Mouse (Mus musculus): ENCODE results near the gene Nccrp1. TPM values are rescaled to one million over a fixed set of nuclear protein-coding genes. Genes with fewer than 3 reads are reported as not detected.
"Not testable (repeated sequence)": the region's sequence is repeated elsewhere in the genome, so short reads cannot be mapped to it uniquely, and the experiment has no call there.

The Nccrp1 gene
- polyA plus RNA-seq, 1 experiment from 2014 or later: not detected

- 45% methylated on average over 7 of the region's 7 CpGs for WGBS
- Histone ChIP-seq H3K27me3 (peaks cover 50% of the 10 kb centered on the region), H3K27ac (no peak overlapping the region), H3K9me3 (no peaks in the 10 kb centered on the region), H3K4me3 (no peak overlapping the region), H3K9ac (no peak overlapping the region), H3K4me1 (peaks cover 15% of the 10 kb centered on the region), H3K4me2 (replicated peaks) (no peak overlapping the region), H3K36me3 (no peaks in the 10 kb centered on the region)
- no peak for ATAC-seq (ENCODE audit: insufficient number of reproducible peaks, insufficient read depth, low FRiP score, low TSS enrichment)
These were observed 1.2 kb downstream of the Nccrp1 start for GRCm38 (mm10) chr7:28545891-28546210.

- Histone ChIP-seq H3K4me3 (no peak overlapping the region), H3K4me2 (replicated peaks) (no peak overlapping the region), H3K9ac (no peak overlapping the region), H3K4me1 (peaks cover 15% of the 10 kb centered on the region), H3K9me3 (no peaks in the 10 kb centered on the region), H3K27ac (no peak overlapping the region), H3K27me3 (peaks cover 50% of the 10 kb centered on the region), H3K36me3 (no peaks in the 10 kb centered on the region)
- WGBS: 24% methylated on average over 13 of the region's 14 CpGs
- 0 out of 2 replicates have a peak, but pooled peaks have one; percentile 16 for ATAC-seq (ENCODE audit: insufficient number of reproducible peaks, insufficient read depth, low FRiP score, low TSS enrichment)
These were observed 1.8 kb downstream of the Nccrp1 start for GRCm38 (mm10) chr7:28545048-28545890.

- Histone ChIP-seq H3K9me3 (no peaks in the 10 kb centered on the region), H3K4me2 (replicated peaks) (peak overlapping the region; percentile 35), H3K9ac (no peak overlapping the region), H3K27me3 (peaks cover 50% of the 10 kb centered on the region), H3K4me1 (peaks cover 15% of the 10 kb centered on the region), H3K36me3 (no peaks in the 10 kb centered on the region), H3K4me3 (peak overlapping the region; percentile 2; the same call in 1 of the 2 replicates), H3K27ac (no peak overlapping the region)
- WGBS: 3% methylated on average over 27 of the region's 27 CpGs
- no peak for ATAC-seq (ENCODE audit: insufficient number of reproducible peaks, insufficient read depth, low FRiP score, low TSS enrichment)
These were observed 2.9 kb downstream of the Nccrp1 start for GRCm38 (mm10) chr7:28544051-28544601.

- no peak for ATAC-seq (ENCODE audit: insufficient number of reproducible peaks, insufficient read depth, low FRiP score, low TSS enrichment)
- H3K27ac ChIP-seq: no peak within 1 kb of the TSS
- 78% methylated on average over 4 of the region's 4 CpGs for WGBS
These were observed 6.5 kb downstream of the Nccrp1 start, which contains the start of gene Sycn for GRCm38 (mm10) chr7:28540526-28540925. TSS of gene Sycn (plus strand) at chr7:28540885.

GRCm38 (mm10) chr7:28538886-28539285, 8.2 kb downstream of the Nccrp1 start:
- not testable (repeated sequence) for H3K4me1 ChIP-seq
- 87% methylated on average over 6 of the region's 6 CpGs for WGBS

More at GRCm38 (mm10) chr7:28540526-28540925, 6.5 kb downstream of the Nccrp1 start, which contains the start of gene Sycn:
- Histone ChIP-seq H3K4me2 (replicated peaks) (no peak within 1 kb of the TSS), H3K27me3 (peaks cover 20% of the 10 kb centered on the region), H3K36me3 (no peaks in the 10 kb centered on the region), H3K9me3 (no peaks in the 10 kb centered on the region), H3K4me1 (0 out of 2 replicates have a peak, but pooled peaks cover 5% of the 10 kb centered on the region), H3K4me3 (no peak within 1 kb of the TSS), H3K9ac (no peak within 1 kb of the TSS)

GRCm38 (mm10) chr7:28532005-28532404, 15.0 kb downstream of the Nccrp1 start:
- no peak overlapping the region for H3K9ac ChIP-seq
- no peak for ATAC-seq (ENCODE audit: insufficient number of reproducible peaks, insufficient read depth, low FRiP score, low TSS enrichment)
- H3K27ac ChIP-seq: no peak overlapping the region
- H3K4me3 ChIP-seq: no peak overlapping the region
- no peaks in the 10 kb centered on the region for H3K36me3 ChIP-seq
- 0 out of 2 replicates have a peak, but pooled peaks cover 3% of the 10 kb centered on the region for H3K27me3 ChIP-seq
- no peaks in the 10 kb centered on the region for H3K4me1 ChIP-seq
- H3K9me3 ChIP-seq: no peaks in the 10 kb centered on the region
- no peak overlapping the region for H3K4me2 ChIP-seq (replicated peaks)
- 50% methylated on average over 8 of the region's 8 CpGs for WGBS

More at GRCm38 (mm10) chr7:28538886-28539285, 8.2 kb downstream of the Nccrp1 start:
- not testable (repeated sequence) for ATAC-seq (ENCODE audit: insufficient number of reproducible peaks, insufficient read depth, low FRiP score, low TSS enrichment); H3K36me3 ChIP-seq; H3K27ac ChIP-seq; H3K4me2 ChIP-seq (replicated peaks); H3K9me3 ChIP-seq; H3K27me3 ChIP-seq; H3K4me3 ChIP-seq; H3K9ac ChIP-seq

- ATAC-seq (ENCODE audit: insufficient number of reproducible peaks, insufficient read depth, low FRiP score, low TSS enrichment): 0 out of 2 replicates have a peak, but pooled peaks have one; percentile 28
- no peaks in the 10 kb centered on the region for H3K27me3 ChIP-seq
- no peaks in the 10 kb centered on the region for H3K4me1 ChIP-seq
- H3K36me3 ChIP-seq: no peaks in the 10 kb centered on the region
- no peak overlapping the region for H3K9ac ChIP-seq
- H3K4me3 ChIP-seq: no peak overlapping the region
- H3K4me2 ChIP-seq (replicated peaks): 0 out of 2 replicates have a peak overlapping the region, but pooled peaks have one; percentile 1
- no peak overlapping the region for H3K27ac ChIP-seq
- no peaks in the 10 kb centered on the region for H3K9me3 ChIP-seq
- WGBS: 6% methylated on average over 19 of the region's 19 CpGs
These were observed 18.9 kb downstream of the Nccrp1 start for GRCm38 (mm10) chr7:28527922-28528719.

- H3K27me3 ChIP-seq; H3K4me3 ChIP-seq; ATAC-seq (ENCODE audit: insufficient number of reproducible peaks, insufficient read depth, low FRiP score, low TSS enrichment); H3K4me1 ChIP-seq; H3K9ac ChIP-seq; H3K4me2 ChIP-seq (replicated peaks); H3K9me3 ChIP-seq; H3K36me3 ChIP-seq; H3K27ac ChIP-seq: not testable (repeated sequence)
- WGBS: 72% methylated on average over 5 of the region's 6 CpGs
These were observed 24.5 kb downstream of the Nccrp1 start, which contains the start of gene Ifnl3 for GRCm38 (mm10) chr7:28522536-28522935. TSS of gene Ifnl3 (plus strand) at chr7:28522836.

GRCm38 (mm10) chr7:28511441-28511840, 35.6 kb downstream of the Nccrp1 start:
- H3K36me3 ChIP-seq: no peaks in the 10 kb centered on the region
- H3K4me3 ChIP-seq: no peak overlapping the region
- H3K4me1 ChIP-seq: no peaks in the 10 kb centered on the region
- no peaks in the 10 kb centered on the region for H3K27me3 ChIP-seq
- 0 out of 2 replicates have a peak, but pooled peaks cover 4% of the 10 kb centered on the region for H3K9me3 ChIP-seq
- WGBS: 68% methylated on average over 8 of the region's 8 CpGs
- no peak for ATAC-seq (ENCODE audit: insufficient number of reproducible peaks, insufficient read depth, low FRiP score, low TSS enrichment)
- H3K4me2 ChIP-seq (replicated peaks): no peak overlapping the region
- no peak overlapping the region for H3K9ac ChIP-seq
- H3K27ac ChIP-seq: no peak overlapping the region

- 62% methylated on average over 8 of the region's 8 CpGs for WGBS
- H3K27me3 ChIP-seq; H3K4me3 ChIP-seq; H3K4me2 ChIP-seq (replicated peaks); H3K4me1 ChIP-seq; H3K9ac ChIP-seq; H3K36me3 ChIP-seq; H3K9me3 ChIP-seq; ATAC-seq (ENCODE audit: insufficient number of reproducible peaks, insufficient read depth, low FRiP score, low TSS enrichment); H3K27ac ChIP-seq: not testable (repeated sequence)
These were observed 36.6 kb downstream of the Nccrp1 start, which contains the start of gene Ifnl2 for GRCm38 (mm10) chr7:28510405-28510974. TSS of gene Ifnl2 (minus strand) at chr7:28510455.

GRCm38 (mm10) chr7:28509121-28509520, 37.9 kb downstream of the Nccrp1 start:
- 68% methylated on average over 2 of the region's 2 CpGs for WGBS
- not testable (repeated sequence) for H3K4me3 ChIP-seq; ATAC-seq (ENCODE audit: insufficient number of reproducible peaks, insufficient read depth, low FRiP score, low TSS enrichment); H3K4me2 ChIP-seq (replicated peaks); H3K4me1 ChIP-seq; H3K9me3 ChIP-seq; H3K36me3 ChIP-seq; H3K27me3 ChIP-seq; H3K27ac ChIP-seq; H3K9ac ChIP-seq

All from embryonic facial prominence, embryonic 12.5 days (tissue).